Mouse (Mus musculus): Measurements from ENCODE around the gene Sstr3.

- TF ChIP-seq CTCF (IDR thresholded peaks at IDR 0.05; ENCODE audit: extremely low read depth, insufficient read length, insufficient replicate concordance, low read depth, low read length) = no peak
- TF ChIP-seq POLR2A (IDR thresholded peaks at IDR 0.05; ENCODE audit: low read depth, low read length) = no peak
These were observed 3.4 kb downstream of the Sstr3 start for GRCm38 (mm10) chr15:78541036-78541435.

Measured in small intestine, adult 2 months (tissue).